Mouse (Mus musculus): ENCODE measurements around the gene Zfand3.

- TF ChIP-seq CTCF (IDR thresholded peaks at IDR 0.05; ENCODE audit: low read depth) = no peak
- TF ChIP-seq EP300 (IDR thresholded peaks at IDR 0.05; ENCODE audit: low read depth) = no peak
These were observed 225.9 kb downstream of the Zfand3 start for GRCm38 (mm10) chr17:30230428-30230827.

Data from liver, embryonic 14.5 days (tissue).